Mouse (Mus musculus) frontal cortex, postnatal 36 days (tissue): ENCODE measurements at regions not wholly inside any gene's neighbourhood (a gene's known extent, or its start where the extent isn't known, plus 50 kb on each side); places are given as distances from the start of the nearest gene placed in this dataset.
A peak's percentile ranks its signal among the peaks of the same experiment; 100 is the strongest.

Experiments
- DNase-seq, 2 experiments: peaks; one replicate each; pipeline ENCODE4 v3.0.0; 2022; ENCODE audit warnings: low spot score in 2 of 2

- DNase-seq: no peak
Observed at GRCm38 (mm10) chr11:71658346-71658745, 91.4 kb upstream of the Wscd1 start.

- DNase-seq: no peak
Observed at GRCm38 (mm10) chr11:71670111-71671050, 79.3 kb upstream of the Wscd1 start.

GRCm38 (mm10) chr11:71672171-71673050 is 77.3 kb upstream of the Wscd1 start:
- no peak for DNase-seq

- peak; percentile 63 to 74 for DNase-seq
Observed at GRCm38 (mm10) chr11:71674319-71674718, 75.4 kb upstream of the Wscd1 start.

DNA sequence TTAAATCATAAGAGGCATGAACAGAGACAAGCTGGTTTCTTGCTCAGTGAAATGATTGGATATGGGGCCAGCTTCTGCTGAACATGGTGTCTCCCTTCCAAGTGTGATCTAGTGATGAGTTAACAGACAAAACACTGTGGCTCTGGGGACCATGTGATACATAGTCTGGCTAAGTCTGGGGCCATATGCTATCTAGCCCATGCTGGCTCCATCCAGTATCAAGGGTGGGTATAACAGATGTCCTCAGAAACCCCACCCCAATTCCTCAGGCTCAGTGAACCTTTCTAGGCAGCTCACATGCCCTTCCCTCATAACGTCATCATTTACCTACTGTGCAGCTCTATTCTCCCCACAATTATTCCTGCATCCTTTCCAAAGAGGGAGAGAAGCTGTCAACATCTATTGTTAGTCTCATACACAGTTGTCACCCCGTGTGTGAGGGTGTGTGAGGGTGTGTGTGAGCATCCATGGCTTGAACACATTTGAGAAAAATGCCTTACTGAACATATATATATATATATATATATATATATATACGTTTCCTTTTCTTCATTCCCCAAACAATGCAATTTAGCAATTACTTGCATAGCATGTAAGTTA is 73.9 kb upstream of the Wscd1 start:
- DNase-seq: no peak

GRCm38 (mm10) chr11:71697017-71697416 is 52.7 kb upstream of the Wscd1 start:
- DNase-seq: no peak

DNA sequence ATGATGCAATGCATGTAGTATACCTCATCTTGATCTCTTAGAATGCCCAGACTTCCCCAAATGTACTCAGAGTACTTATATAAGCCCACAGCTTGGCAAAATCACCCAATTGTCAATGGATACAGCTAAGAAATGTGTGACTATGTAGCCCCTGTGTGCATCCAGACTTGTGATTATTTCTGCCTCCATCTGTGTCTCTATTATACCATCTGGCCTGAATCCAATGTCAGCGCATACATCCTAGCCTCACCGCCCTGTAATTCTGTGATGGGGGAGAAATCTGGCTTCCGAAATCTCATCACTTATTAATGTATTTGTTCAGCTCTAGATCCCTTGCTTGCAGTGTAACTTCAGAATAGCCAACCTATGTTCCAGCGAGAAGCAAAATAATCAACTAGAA is 50.9 kb upstream of the Wscd1 start:
- DNase-seq: no peak
